Mouse (Mus musculus): ENCODE results near the gene Dmd.

- TF ChIP-seq POLR2A (IDR thresholded peaks at IDR 0.05; ENCODE audit: borderline replicate concordance, extremely low read depth, low read depth, low read length) = no peak
- no peak for TF ChIP-seq CTCF (IDR thresholded peaks at IDR 0.05; ENCODE audit: insufficient read depth, low read length)
Observed at GRCm38 (mm10) chrX:84932715-84933473, 1984.2 kb downstream of the Dmd start.
